Mouse (Mus musculus) left cerebral cortex, adult 2 months (tissue): ENCODE measurements around the gene Tent4a. TPM values are rescaled to one million over a fixed set of nuclear protein-coding genes. Genes with fewer than 3 reads are reported as not detected.
A peak's percentile ranks its signal among the peaks of the same experiment; 100 is the strongest.

Experiments used
- DNase-seq, 2 experiments: peaks; one replicate each; pipeline ENCODE4 v3.0.0; 2021 to 2022; ENCODE audit warnings: low spot score in 2 of 2, mixed read lengths in 1 of 2; ENCODE audit errors: extremely low spot score in 1 of 2
- H3K27ac ChIP-seq: fragments of 200-600 bp; 2 replicates; pipeline ENCODE4 v1.8.1; 2022
- H3K4me3 ChIP-seq: fragments of 200-600 bp; 2 replicates; pipeline ENCODE4 v1.8.1; 2022
- CTCF ChIP-seq: fragments of 200-600 bp; IDR thresholded peaks from 2 replicates; pipeline ENCODE4 v1.8.1; 2022; ENCODE audit warnings: antibody characterized with exemption, mild to moderate bottlenecking, moderate library complexity
- intact Hi-C: fragments of 180-260 bp; cut with DNase I; formaldehyde crosslinking; loops from one replicate; pipeline ENCODE4 v1.15.1; 2025
- total RNA-seq, 2 experiments: library from RNA; stranded (reverse); gene quantifications; 2 replicates each; pipeline ENCODE4 v1.2.3; 2021

The Tent4a gene
- total RNA-seq, 2 experiments from 2014 or later = 46.5 to 48.2 TPM

DNA sequence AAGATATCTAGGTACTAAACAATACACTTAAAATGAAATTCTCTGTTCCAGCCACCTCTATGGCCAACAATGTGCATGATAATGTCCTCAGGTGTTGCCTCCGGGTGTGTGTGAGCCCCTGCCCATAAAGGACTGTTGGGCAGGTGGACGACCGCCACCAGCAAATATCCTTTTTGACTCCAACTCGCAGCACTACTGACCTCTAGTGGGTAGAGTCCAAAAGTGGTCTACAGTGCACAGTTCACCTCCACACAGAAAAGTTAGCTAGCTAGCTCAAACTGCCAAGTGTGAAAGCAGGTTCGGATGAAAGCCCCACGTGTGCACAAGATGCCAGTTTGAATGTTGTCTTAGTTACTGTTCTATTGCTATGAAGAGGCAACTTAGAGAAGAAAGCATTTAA lies 49.1 kb downstream of the Tent4a start:
- TF ChIP-seq CTCF = peak; percentile 61
- Histone ChIP-seq H3K27ac (no peak overlapping the region), H3K4me3 (no peak overlapping the region)
- no peak for DNase-seq
- intact Hi-C loops = no loop called here

DNA sequence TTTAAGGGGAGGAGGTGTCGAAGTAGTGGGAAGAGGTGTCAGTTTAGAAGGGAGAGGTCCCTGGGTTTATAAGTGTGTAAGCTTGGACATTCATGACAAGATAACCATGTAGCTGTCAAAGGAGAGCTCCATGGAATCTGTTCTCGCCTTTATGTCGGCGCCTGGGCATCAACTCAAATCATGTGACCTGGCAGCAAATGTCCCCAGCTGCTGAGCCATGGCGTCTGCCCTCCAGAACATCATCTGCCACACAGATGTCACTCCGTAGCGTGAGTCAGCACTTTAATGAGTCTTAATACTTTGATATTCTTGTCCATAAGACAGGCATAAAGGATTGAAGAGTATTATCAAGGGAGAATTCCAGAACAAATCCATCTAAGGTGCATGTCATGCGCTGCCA lies 51.7 kb downstream of the Tent4a start:
- DNase-seq = no peak
- intact Hi-C loops = loop anchor here (5.0 kb wide), 3 partner anchors 480 to 880 kb away; no protein-coding TSS in a partner anchor
- no peak overlapping the region for H3K4me3 ChIP-seq

DNA sequence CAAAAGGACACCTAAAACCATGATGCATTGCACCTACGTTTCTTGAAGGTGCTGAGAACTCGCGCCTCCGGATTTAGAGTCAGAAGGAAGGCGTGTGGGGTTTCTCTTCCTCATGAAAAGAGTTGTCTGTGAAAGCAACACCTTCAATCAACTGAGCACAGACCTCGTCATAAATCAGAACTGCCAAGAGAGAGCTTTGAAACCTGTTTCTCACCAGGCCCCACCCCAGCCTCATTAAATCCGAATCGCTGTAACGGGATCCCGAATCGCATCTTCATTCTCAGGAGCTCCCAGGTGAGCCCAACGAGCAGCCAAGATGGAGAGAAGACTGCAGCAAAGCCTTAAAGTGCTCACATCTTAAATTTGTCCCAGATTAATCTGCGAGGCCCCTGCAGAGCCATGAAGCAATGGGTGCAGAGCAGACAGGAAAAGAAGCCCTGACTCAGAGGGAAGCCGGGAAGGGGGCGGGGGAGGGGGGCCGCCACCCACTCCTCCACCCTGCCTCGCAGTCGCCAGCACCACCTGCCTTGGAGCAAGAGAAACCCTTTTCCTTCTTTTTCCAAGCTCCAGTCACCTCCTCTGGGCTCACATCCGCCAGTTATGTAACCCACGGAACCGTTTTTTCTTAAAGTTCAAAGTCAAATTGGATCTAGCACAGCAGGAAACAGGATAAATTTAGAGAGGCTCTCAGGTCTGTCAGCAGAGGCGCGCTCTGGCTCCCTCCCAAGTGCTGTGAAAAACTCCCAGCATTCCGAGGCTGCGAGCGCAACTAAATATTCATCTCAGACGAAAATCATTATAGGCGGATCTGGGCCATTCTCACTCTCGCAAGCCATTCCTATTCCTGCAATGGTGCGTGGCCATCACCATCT lies 52.5 kb downstream of the Tent4a start:
- intact Hi-C loops = loop anchor here (1.0 to 5.0 kb wide), 4 partner anchors 152 to 880 kb away; no protein-coding TSS in a partner anchor
- TF ChIP-seq CTCF = no peak
- Histone ChIP-seq H3K4me3 (peak overlapping the region; percentile 36), H3K27ac (peak overlapping the region; percentile 85)
- DNase-seq = peak; percentile 87

More for the DNA sequence above, 51.7 kb downstream of the Tent4a start:
- no peak for TF ChIP-seq CTCF
- peak overlapping the region; percentile 85 for H3K27ac ChIP-seq

DNA sequence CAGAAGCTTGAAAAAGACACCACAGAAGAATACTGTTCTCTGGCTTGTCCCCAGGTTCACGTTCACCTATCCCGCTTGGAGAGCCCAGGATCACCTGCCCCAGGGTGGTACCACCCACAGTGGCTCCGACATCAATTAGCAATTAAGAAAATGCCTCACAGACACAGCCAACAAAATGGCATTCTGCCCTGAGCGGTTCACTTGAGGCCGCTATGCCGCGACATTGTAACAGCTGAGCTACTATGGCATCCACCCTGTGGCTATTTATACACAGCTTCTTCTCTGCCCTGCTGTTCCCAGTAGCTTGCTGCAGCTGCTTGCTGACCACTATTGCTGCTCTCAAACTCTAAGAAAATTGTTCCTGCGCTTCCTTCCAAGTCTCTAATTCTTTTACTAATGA lies 53.4 kb downstream of the Tent4a start:
- no peak for TF ChIP-seq CTCF
- intact Hi-C loops = loop anchor here (1.0 to 5.0 kb wide), 4 partner anchors 151 to 879 kb away; no protein-coding TSS in a partner anchor
- Histone ChIP-seq H3K4me3 (peak overlapping the region; percentile 36), H3K27ac (peak overlapping the region; percentile 85)
- DNase-seq = no peak

DNA sequence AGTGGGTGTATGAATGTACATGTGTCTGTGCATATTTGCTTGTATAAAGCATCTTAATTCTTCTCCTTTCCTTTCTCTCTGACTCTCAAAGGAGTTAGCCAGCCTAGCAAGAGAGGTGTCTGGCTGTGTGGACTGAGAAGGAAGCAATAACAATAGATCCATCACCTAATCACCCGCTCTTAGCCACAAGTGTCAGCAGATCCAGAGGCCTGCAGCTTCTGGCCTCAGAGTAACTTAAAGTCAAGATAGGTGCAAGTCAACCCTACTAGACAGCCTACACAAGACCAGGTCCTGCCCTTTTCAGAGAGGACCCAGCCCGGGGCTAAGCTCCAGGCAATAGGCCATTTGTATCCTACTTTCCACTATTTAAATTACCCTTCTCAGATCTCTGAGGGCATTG lies 54.5 kb downstream of the Tent4a start:
- intact Hi-C loops = loop anchor here (5.0 kb wide), 3 partner anchors 478 to 878 kb away; no protein-coding TSS in a partner anchor
- Histone ChIP-seq H3K27ac (no peak overlapping the region; the same call in 1 of the 2 replicates), H3K4me3 (no peak overlapping the region)
- TF ChIP-seq CTCF = no peak
- DNase-seq = no peak

DNA sequence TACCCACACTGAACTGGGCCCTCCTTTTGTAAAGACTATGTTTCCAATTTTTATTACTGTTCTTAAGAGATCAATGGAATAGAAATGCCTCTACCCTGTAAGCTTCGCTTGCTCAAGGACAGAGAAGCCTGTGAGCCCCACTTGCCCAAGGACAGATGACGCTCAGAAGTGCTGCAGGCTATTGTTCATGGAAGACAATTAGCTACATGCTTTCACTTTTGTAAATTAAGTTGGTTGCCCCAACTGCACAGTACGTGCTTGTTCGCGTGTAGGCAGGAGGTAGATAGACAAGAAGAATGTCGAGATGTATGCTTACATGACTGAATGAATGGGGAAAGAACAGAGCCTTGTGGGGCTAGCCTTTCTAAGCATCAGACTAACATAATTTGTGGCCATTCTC lies 55.7 kb downstream of the Tent4a start:
- Histone ChIP-seq H3K4me3 (no peak overlapping the region), H3K27ac (no peak overlapping the region)
- intact Hi-C loops = no loop called here
- no peak for TF ChIP-seq CTCF
- no peak for DNase-seq

DNA sequence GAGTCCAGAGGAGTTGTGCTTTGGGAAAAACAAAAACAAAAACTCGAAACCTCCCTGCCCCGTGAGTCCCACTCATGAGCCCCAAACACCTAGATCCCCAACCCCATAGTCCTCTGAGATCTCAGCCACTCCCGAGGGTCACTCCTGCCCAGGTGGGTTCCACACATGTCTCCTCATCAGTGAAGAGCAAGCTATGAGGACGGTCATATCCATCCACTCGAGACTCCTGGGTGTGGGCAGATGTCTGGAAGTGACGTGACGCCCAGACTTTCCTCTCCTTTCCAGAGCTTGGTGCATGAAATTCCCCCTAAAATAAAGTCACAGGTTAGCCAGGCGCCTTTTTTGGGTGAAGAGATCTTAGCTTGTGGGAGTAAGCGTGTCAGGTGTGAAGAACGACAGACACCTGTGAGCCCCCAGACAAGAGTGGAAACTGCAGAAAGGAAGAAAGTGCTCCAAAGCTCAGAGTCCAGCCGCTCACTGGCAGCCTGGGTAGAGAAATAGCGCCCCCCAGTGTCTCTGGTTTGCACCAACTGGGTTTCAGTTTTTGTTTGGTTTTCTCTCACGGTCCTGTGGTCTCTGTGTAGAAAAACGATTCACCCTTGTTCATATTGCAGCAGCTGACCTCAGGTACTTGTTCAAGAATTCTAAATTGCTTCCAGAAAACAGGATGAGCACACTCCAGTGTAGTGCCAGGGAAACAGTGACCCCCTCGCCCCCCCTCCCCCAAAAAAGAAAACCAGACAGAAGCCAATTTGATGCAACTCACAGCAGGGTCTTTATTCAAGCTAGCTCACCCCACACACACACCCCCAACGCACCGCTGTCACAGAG lies 73.6 kb downstream of the Tent4a start:
- DNase-seq = peak; percentile 67 to 77
- peak; percentile 86 for TF ChIP-seq CTCF
- H3K4me3 ChIP-seq = peak overlapping the region; percentile 23; the same call in 1 of the 2 replicates
- H3K27ac ChIP-seq = no peak overlapping the region
- intact Hi-C loops = loop anchor here (1.0 to 5.0 kb wide), 4 partner anchors 459 to 858 kb away; no protein-coding TSS in a partner anchor

DNA sequence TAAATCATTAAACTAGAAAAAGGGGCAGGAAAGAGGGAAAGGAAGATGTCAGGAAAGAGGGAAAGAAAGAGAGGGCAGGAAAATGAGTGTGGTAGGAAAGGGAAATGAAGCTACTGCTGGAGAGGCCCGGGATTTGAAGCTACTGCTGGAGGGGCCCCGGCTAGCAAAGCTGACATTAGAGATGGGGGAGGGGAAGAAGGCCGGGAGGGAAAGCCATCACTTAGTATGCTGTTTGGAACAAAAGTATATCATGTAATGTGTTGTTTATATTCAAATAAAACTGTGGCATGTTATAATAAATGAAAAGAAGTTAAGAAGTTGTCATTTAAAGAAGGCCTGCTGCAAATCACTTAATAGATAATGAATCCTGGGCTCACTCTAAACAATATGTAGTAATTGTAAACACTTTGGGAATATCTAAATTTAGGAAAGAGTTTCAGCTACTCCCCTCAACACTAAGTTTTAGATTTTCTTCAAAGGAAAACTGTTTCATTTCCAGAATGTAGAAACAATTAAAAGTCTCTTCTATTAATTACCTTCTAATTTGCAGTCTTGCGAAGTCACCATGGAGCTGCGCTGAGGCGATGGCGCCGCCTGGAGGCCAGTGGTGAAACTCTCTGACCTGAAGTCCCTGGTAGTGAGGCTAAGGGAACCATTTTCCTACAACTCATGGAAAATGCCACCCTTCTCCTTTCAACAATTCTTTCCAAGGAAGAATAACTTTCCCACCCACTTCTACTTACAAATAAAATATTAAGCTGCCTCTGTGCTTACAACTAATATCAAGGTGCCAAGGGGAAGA lies 74.6 kb downstream of the Tent4a start:
- DNase-seq = peak; percentile 77 to 79
- TF ChIP-seq CTCF = peak; percentile 92
- H3K27ac ChIP-seq = no peak overlapping the region
- intact Hi-C loops = loop anchor here (2.0 to 10.0 kb wide), 6 partner anchors 138 to 857 kb away; no protein-coding TSS in a partner anchor
- H3K4me3 ChIP-seq = no peak overlapping the region

DNA sequence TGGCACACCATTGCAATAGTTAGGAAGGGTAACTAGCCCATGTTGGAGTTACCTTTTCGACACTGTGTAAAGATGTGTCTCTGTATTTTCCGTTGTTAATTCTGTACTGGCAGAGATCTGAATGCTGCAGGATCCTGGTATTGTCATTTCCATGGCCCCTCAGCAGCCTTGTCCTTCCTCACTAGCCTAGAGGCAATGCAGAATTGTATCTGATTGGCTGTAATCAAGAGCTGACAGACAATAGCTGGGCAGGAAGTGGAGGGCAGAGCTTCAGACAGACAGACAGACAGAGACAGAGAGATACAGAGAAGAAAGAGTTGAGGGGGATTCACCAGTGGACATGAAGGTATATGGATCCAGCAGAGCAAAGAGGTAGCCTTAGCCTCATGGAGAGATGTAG lies 75.5 kb downstream of the Tent4a start:
- no peak for DNase-seq
- no peak for TF ChIP-seq CTCF
- H3K27ac ChIP-seq = no peak overlapping the region
- intact Hi-C loops = loop anchor here (5.0 to 10.0 kb wide), 3 partner anchors 137 to 354 kb away; no protein-coding TSS in a partner anchor
- H3K4me3 ChIP-seq = no peak overlapping the region

DNA sequence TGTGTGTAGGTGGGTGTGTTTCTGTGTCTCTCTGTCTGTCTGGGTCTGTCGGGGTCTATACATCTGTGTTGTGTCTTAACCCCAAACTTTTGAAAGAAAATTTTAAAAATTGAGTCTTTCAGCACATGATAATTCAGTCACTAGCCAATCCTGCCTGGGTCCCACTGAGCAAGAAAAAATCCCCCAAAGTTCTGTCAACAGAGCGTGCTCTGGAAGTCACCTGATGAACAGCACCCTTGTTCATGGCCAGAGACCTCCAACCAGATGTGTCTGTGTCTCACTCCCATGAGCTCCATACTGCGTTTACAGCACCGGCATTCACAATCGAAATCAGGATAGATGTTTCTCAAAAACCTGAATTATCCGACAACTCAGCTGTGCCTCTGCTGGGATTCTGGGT lies 76.0 kb downstream of the Tent4a start:
- Histone ChIP-seq H3K4me3 (no peak overlapping the region), H3K27ac (no peak overlapping the region)
- DNase-seq = no peak
- no peak for TF ChIP-seq CTCF
- intact Hi-C loops = loop anchor here (5.0 to 10.0 kb wide), 3 partner anchors 136 to 354 kb away; no protein-coding TSS in a partner anchor

DNA sequence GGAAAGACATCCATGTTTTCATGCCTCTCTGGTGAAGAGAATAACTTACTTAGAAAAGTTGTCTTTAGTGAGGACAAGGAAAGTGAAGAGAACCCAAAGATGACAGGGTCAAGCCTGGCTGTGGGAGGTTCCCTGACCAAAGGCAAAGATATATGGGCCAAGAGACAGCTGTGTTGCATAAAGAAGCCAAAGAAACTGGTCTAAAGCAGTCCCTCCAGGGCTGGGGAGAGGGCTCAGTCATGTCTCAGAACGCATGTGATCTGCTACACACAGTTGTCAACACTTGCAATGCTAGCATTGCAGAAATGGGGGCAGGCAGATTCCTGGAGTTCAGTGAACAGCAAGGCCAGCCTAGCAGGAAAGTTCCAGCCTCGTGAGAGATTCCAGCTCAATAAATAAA lies 77.3 kb downstream of the Tent4a start:
- TF ChIP-seq CTCF = no peak
- DNase-seq = no peak
- intact Hi-C loops = loop anchor here (5.0 to 10.0 kb wide), 3 partner anchors 135 to 352 kb away; no protein-coding TSS in a partner anchor
- Histone ChIP-seq H3K4me3 (no peak overlapping the region), H3K27ac (no peak overlapping the region)
